ENCODE assay signal across 8 mouse cellular contexts in the genomic region with DNA sequence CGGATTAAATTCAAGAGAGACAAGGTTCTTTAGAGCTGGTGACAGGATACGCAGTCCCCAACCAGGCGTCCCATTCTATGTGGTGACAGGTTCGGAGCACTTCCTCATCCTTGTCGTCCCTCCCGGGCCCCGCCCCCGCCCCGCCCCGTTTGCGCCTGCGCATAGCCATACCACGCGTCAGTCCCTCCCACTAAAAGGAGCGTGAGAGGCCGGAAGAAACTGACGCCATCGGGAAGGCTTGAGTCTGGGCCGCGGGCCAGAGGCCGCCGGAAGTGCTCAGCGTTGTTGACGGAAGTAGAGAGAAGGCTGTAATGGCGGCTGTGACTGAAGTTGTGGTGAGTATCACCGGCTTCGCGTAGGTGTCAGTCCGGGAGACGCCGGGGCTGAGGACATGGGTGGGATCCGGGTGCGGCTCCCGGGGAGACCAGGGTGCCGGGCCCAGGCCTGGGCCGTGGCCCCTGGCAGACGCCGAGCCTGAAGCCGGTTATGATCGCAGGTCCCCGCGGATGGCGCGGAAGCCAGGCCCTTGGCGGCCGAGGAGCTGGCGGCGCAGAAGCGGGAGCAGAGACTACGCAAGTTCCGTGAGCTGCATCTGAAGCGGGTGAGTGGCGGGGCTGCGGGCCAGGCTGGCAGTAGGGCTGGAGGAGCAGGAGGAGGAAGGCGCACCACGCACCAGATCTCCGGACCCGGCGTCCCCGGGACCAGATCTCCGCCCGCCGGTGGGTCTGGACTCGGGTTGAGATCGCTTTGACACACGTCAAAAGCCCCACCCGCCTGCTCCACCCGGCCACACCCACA. TPM values are rescaled to one million over a fixed set of nuclear protein-coding genes. Genes with fewer than 3 reads are reported as not detected.
DNase-seq lines count a peak whose midpoint lies in the region; ATAC-seq and TF ChIP-seq lines count a peak whose summit lies in the region.

TSS of gene Syf2 (plus strand) at position 215 of the 798 bp plus-strand sequence.

- H3K9me3 ChIP-seq in heart, embryonic 11.5 days (replicated peaks; ENCODE audit: control insufficient read depth, low read length), result no peaks in the 10 kb centered on the region
- no peaks in the 10 kb centered on the region for H3K9me3 ChIP-seq in kidney, embryonic 16.5 days (ENCODE audit: low read length)

- WGBS in heart, embryonic 11.5 days (ENCODE audit: insufficient replicate concordance), result under 1% methylated on average over 68 of the region's 68 CpGs
- WGBS in kidney, embryonic 16.5 days, result under 1% methylated on average over 68 of the region's 68 CpGs
- WGBS in liver, adult 2 months, result under 1% methylated on average over 68 of the region's 68 CpGs

- peaks cover 13% of the 10 kb centered on the region for H3K4me1 ChIP-seq in heart, embryonic 11.5 days (ENCODE audit: control insufficient read depth, insufficient read depth, low read length)
- H3K4me1 ChIP-seq in kidney, embryonic 16.5 days (ENCODE audit: insufficient read depth, low read length), result peaks cover 16% of the 10 kb centered on the region
- H3K4me1 ChIP-seq in liver, adult 2 months (ENCODE audit: control insufficient read depth, insufficient read depth, low read length), result peaks cover 6% of the 10 kb centered on the region; the same call in 1 of the 2 replicates

- ATAC-seq in erythroblast, adult 5-6 weeks (replicated peaks; ENCODE audit: low FRiP score, poor library complexity, severe bottlenecking), result peak; percentile 84
- peak; percentile 93 for ATAC-seq in heart, embryonic 11.5 days (replicated peaks; ENCODE audit: insufficient number of reproducible peaks, low FRiP score, low TSS enrichment)
- ATAC-seq in kidney, embryonic 16.5 days (ENCODE audit: low FRiP score, low TSS enrichment), result peak; percentile 97

- 0 out of 2 replicates have a peak, but pooled peaks have one; percentile 39 for TF ChIP-seq POLR2A in liver, adult 2 months (IDR thresholded peaks at IDR 0.05; ENCODE audit: extremely low read depth, insufficient read depth, low read length)
- peak; percentile 58 for TF ChIP-seq POLR2A in myocyte (IDR thresholded peaks at IDR 0.05; ENCODE audit: insufficient read length, low read depth)

- H3K4me3 ChIP-seq in heart, embryonic 11.5 days (ENCODE audit: low read depth, low read length), result peak within 1 kb of the TSS; percentile 100
- peak within 1 kb of the TSS; percentile 92 for H3K4me3 ChIP-seq in kidney, embryonic 16.5 days (ENCODE audit: low read length)
- peak within 1 kb of the TSS; percentile 89 for H3K4me3 ChIP-seq in liver, adult 2 months (ENCODE audit: insufficient read depth, low read depth, low read length)
- peak within 1 kb of the TSS; percentile 44 for H3K4me3 ChIP-seq in myocyte

- TF ChIP-seq CTCF in liver, adult 2 months (IDR thresholded peaks at IDR 0.05; ENCODE audit: low read depth, low read length), result no peak

- peaks cover 26% of the 10 kb centered on the region for H3K36me3 ChIP-seq in heart, embryonic 11.5 days (ENCODE audit: control insufficient read depth, insufficient read depth, low read length)
- H3K36me3 ChIP-seq in kidney, embryonic 16.5 days (ENCODE audit: insufficient read depth, low read length), result peaks cover 44% of the 10 kb centered on the region
- H3K36me3 ChIP-seq in liver, adult 2 months (ENCODE audit: control insufficient read depth, insufficient read depth, low read length), result peaks cover 41% of the 10 kb centered on the region
- peaks cover 41% of the 10 kb centered on the region for H3K36me3 ChIP-seq in myocyte (ENCODE audit: control insufficient read depth, insufficient read depth)
- peaks cover 12% of the 10 kb centered on the region for H3K36me3 ChIP-seq in splenic B cell, adult 2 months (ENCODE audit: control insufficient read depth, insufficient read depth, low read length, poor library complexity, severe bottlenecking)

- H3K9ac ChIP-seq in heart, embryonic 11.5 days (ENCODE audit: low read depth, low read length), result peak within 1 kb of the TSS; percentile 79
- peak within 1 kb of the TSS; percentile 81 for H3K9ac ChIP-seq in kidney, embryonic 16.5 days (replicated peaks; ENCODE audit: low read length)
- peak within 1 kb of the TSS; percentile 95 for H3K9ac ChIP-seq in liver, adult 2 months (ENCODE audit: low read depth, low read length)

- peaks cover 7% of the 10 kb centered on the region; the same call in 1 of the 2 replicates for H3K79me2 ChIP-seq in liver, adult 2 months (ENCODE audit: control insufficient read depth, insufficient read depth, low read length)
- peaks cover 27% of the 10 kb centered on the region for H3K79me2 ChIP-seq in myocyte (ENCODE audit: control insufficient read depth, insufficient read depth)

- H3K27ac ChIP-seq in heart, embryonic 11.5 days (ENCODE audit: low read depth, low read length), result peak within 1 kb of the TSS; percentile 79
- peak within 1 kb of the TSS; percentile 75 for H3K27ac ChIP-seq in kidney, embryonic 16.5 days (ENCODE audit: low read length)
- H3K27ac ChIP-seq in liver, adult 2 months (replicated peaks; ENCODE audit: insufficient read depth, low read depth, low read length), result peak within 1 kb of the TSS; percentile 77

- peak within 1 kb of the TSS; percentile 43 for H3ac ChIP-seq in myocyte (ENCODE audit: control insufficient read depth, insufficient read length)

- peak; percentile 90 for DNase-seq in B cell, adult 2 months
- DNase-seq in brain, adult 2 months (ENCODE audit: low read depth, low spot score), result peak; percentile 99
- peak; percentile 87 for DNase-seq in liver, adult 2 months (ENCODE audit: extremely low read depth, low read depth, low spot score)
- DNase-seq in splenic B cell, adult 2 months (ENCODE audit: low read depth, low spot score), result peak; percentile 98

- peak within 1 kb of the TSS; percentile 89 for H3K4me2 ChIP-seq in heart, embryonic 11.5 days
- peak within 1 kb of the TSS; percentile 81 for H3K4me2 ChIP-seq in kidney, embryonic 16.5 days (replicated peaks; ENCODE audit: low read depth, low read length)
- H3K4me2 ChIP-seq in myocyte (ENCODE audit: low read depth), result peak within 1 kb of the TSS; percentile 87

- H3K27me3 ChIP-seq in heart, embryonic 11.5 days (ENCODE audit: control insufficient read depth, insufficient read depth, low read length), result no peaks in the 10 kb centered on the region
- H3K27me3 ChIP-seq in kidney, embryonic 16.5 days (ENCODE audit: insufficient read depth, low read length), result no peaks in the 10 kb centered on the region
- no peaks in the 10 kb centered on the region for H3K27me3 ChIP-seq in liver, adult 2 months (ENCODE audit: control insufficient read depth, insufficient read depth, low read length)
- no peaks in the 10 kb centered on the region for H3K27me3 ChIP-seq in myocyte (ENCODE audit: control insufficient read depth, insufficient read depth, insufficient read length)
- no peaks in the 10 kb centered on the region for H3K27me3 ChIP-seq in splenic B cell, adult 2 months (ENCODE audit: control insufficient read depth, insufficient read depth, low read length, poor library complexity, severe bottlenecking)

TF ChIP-seq in myocyte, 11 proteins besides CTCF, POLR2A, EP300 and RAD21:
- TF ChIP-seq REST (IDR thresholded peaks at IDR 0.05; ENCODE audit: insufficient read depth, insufficient read length) (no peak), USF1 (IDR thresholded peaks at IDR 0.05; ENCODE audit: low read depth) (no peak), MYOG (IDR thresholded peaks at IDR 0.05; ENCODE audit: control insufficient read depth in 1 of 3, insufficient read depth in 1 of 3, insufficient read length in 2 of 3, low read depth in 2 of 3) (no peak), POLR2AphosphoS2 (IDR thresholded peaks at IDR 0.05; ENCODE audit: insufficient read length, low read depth) (peak; percentile 70), TCF3 (IDR thresholded peaks at IDR 0.05; ENCODE audit: insufficient read length, low read depth) (no peak), MAX (IDR thresholded peaks at IDR 0.05; ENCODE audit: low read depth) (no peak), CEBPB (IDR thresholded peaks at IDR 0.05; ENCODE audit: insufficient read depth, poor library complexity, severe bottlenecking) (no peak)

RNA-seq across cellular contexts. Expression of gene Syf2, which starts in this region (rescaled TPM):
- total RNA-seq in erythroblast, adult 5-6 weeks (2015; ENCODE audit: low replicate concordance), result 103 and 110 TPM in 2 replicates
- total RNA-seq in erythroblast, adult 5-6 weeks (2017; ENCODE audit: low replicate concordance), result 291 and 294 TPM in 2 replicates
- polyA plus RNA-seq in heart, embryonic 11.5 days (2014; fragmentation: Nextera tagmentation; extraction: Ambion mirVana), result 59.5 and 61.5 TPM in 2 replicates
- polyA plus RNA-seq in kidney, embryonic 16.5 days (2015; fragmentation: Nextera tagmentation; extraction: Ambion mirVana), result 82.6 and 90.6 TPM in 2 replicates
- total RNA-seq in liver, adult 2 months (2014; rRNA removed), result 34.4 and 48.0 TPM in 2 replicates
- polyA plus RNA-seq in liver, adult 2 months (2012; rRNA removed), result 11.8 and 12.2 TPM in 2 replicates
- polyA plus RNA-seq in myocyte (2012; fragmentation: generic; extraction: Trizol), result 67.8 TPM

Comparison
In these comparisons a context has a peak if more than half of its experiments do, and no peak if none do; other contexts are left out.
1. Peak in every context shown above with its lines: DNase-seq, ATAC-seq, H3K4me3 ChIP-seq and H3K27ac ChIP-seq.
2. H3K4me3 ChIP-seq: peak in every context shown above with its lines; median percentile 100 in heart, embryonic 11.5 days; 92 in kidney, embryonic 16.5 days; 89 in liver, adult 2 months; 44 in myocyte.